Mouse (Mus musculus) stomach, embryonic 14.5 days (tissue): ENCODE results near the gene Pdzrn3. TPM values are rescaled to one million over a fixed set of nuclear protein-coding genes. Genes with fewer than 3 reads are reported as not detected.
A peak's percentile ranks its signal among the peaks of the same experiment; 100 is the strongest.

Experiments
- ATAC-seq: fragments of 200-750 bp; cut with Nextera tagmentation; 2 replicates; pipeline ENCODE4 v1.8.0; 2017; ENCODE audit warnings: low read depth, moderate TSS enrichment; ENCODE audit not compliant: insufficient number of reproducible peaks, insufficient read depth, low FRiP score
- H3K27ac ChIP-seq: fragments of 300-500 bp; sonication (generic); 2 replicates; pipeline ENCODE4 v1.5.1; 2014; ENCODE audit warnings: mild to moderate bottlenecking, low read length, moderate library complexity, mixed read lengths
- H3K27me3 ChIP-seq: fragments of 300-500 bp; sonication (generic); 2 replicates; pipeline ENCODE4 v1.6.1; 2014; ENCODE audit warnings: low read length, control low read depth, mixed read lengths; ENCODE audit not compliant: control insufficient read depth, insufficient read depth
- H3K36me3 ChIP-seq: fragments of 300-500 bp; sonication (generic); 2 replicates; pipeline ENCODE4 v1.6.1; 2014; ENCODE audit warnings: mild to moderate bottlenecking, control low read depth, low read length, moderate library complexity, mixed read lengths; ENCODE audit not compliant: control insufficient read depth, insufficient read depth
- H3K4me1 ChIP-seq: fragments of 300-500 bp; sonication (generic); 2 replicates; pipeline ENCODE4 v1.6.1; 2014; ENCODE audit warnings: low read length, control low read depth, mixed read lengths; ENCODE audit not compliant: control insufficient read depth, insufficient read depth
- H3K4me2 ChIP-seq: fragments of 300-500 bp; sonication (generic); replicated peaks from 2 replicates; pipeline ENCODE4 v1.6.1; 2014; ENCODE audit warnings: low read depth, low read length, control low read depth
- H3K4me3 ChIP-seq: fragments of 300-500 bp; sonication (generic); 2 replicates; pipeline ENCODE4 v1.5.1; 2014; ENCODE audit warnings: low read depth, low read length, control low read depth
- H3K9ac ChIP-seq: fragments of 300-500 bp; sonication (generic); replicated peaks from 2 replicates; pipeline ENCODE4 v1.6.1; 2014; ENCODE audit warnings: low read depth, mild to moderate bottlenecking, control low read depth, low read length, moderate library complexity, mixed read lengths
- H3K9me3 ChIP-seq: fragments of 300-500 bp; sonication (generic); 2 replicates; pipeline ENCODE4 v1.6.1; 2016; ENCODE audit warnings: low read depth, low read length, control low read depth; ENCODE audit not compliant: control insufficient read depth
- WGBS: fragments of 180-500 bp; shearing (Covaris S2); extraction: QIAGEN DNeasy Blood & Tissue Kit; methylation state at CpG from one replicate; pipeline ENCODE4 v1.1.7; 2014; 5-methylcytosine and 5-hydroxymethylcytosine counted together
- polyA plus RNA-seq: library from polyadenylated mRNA; unstranded; fragments of >200 nt; fragmentation: Nextera tagmentation; extraction: Ambion mirVana; gene quantifications from 2 replicates; pipeline ENCODE4 v1.2.1, GENCODE M21; 2014

The Pdzrn3 gene
- polyA plus RNA-seq, 1 experiment from 2014 or later: 18.3 TPM

DNA sequence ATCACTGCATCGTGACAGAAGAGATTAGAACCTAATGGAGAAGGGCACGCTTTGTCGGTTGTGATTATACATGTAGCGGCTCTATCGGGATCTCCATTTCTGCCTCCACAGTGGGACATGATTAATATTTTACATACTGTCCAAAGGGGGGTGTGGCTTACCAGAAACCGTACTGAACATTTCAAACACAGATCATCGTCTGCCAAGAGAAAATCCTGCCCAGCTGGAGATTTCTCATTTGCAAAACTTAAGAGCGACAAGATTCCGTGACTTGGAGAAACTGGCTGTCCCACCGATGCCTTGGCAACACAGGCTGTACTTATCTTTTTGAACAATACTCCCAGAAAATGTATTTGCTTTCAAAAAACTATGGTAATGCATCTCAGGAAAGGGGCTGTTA lies 25.1 kb downstream of the Pdzrn3 start:
- Histone ChIP-seq H3K4me1 (peaks cover 29% of the 10 kb centered on the region; the same call in 1 of the 2 replicates), H3K9ac (no peak overlapping the region), H3K9me3 (no peaks in the 10 kb centered on the region), H3K36me3 (no peaks in the 10 kb centered on the region), H3K4me3 (no peak overlapping the region), H3K27ac (peak overlapping the region; percentile 66; the same call in 1 of the 2 replicates), H3K4me2 (no peak overlapping the region), H3K27me3 (no peaks in the 10 kb centered on the region)
- ATAC-seq: no peak
- 36% methylated on average over 10 of the region's 10 CpGs for WGBS

DNA sequence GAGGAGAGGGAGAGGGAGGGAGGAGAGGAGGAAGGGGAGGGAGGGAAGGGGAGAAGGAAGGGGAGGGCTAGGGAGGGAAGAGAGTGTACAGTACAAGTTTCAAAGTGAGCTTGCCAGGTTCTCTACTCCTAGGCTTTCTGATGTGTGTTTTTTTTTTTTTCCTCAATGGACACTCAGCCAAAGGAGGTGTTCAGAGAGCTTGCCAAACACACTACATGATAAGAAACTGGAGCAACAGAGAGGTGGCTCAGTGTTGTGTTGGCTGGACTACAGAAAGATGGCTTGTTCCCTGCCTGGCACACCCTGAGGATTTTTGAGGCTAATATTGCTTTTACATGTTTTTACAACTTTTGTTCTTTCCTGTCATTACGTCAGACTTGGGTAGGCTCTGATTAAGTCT lies 26.6 kb downstream of the Pdzrn3 start:
- no peak overlapping the region for H3K4me3 ChIP-seq
- no peaks in the 10 kb centered on the region for H3K27me3 ChIP-seq
- 72% methylated on average over 1 of the region's 1 CpGs for WGBS
- no peaks in the 10 kb centered on the region for H3K9me3 ChIP-seq
- H3K36me3 ChIP-seq: no peaks in the 10 kb centered on the region
- no peak overlapping the region for H3K4me2 ChIP-seq
- peaks cover 29% of the 10 kb centered on the region; the same call in 1 of the 2 replicates for H3K4me1 ChIP-seq
- H3K27ac ChIP-seq: no peak overlapping the region; the same call in 1 of the 2 replicates
- H3K9ac ChIP-seq: no peak overlapping the region
- no peak for ATAC-seq

DNA sequence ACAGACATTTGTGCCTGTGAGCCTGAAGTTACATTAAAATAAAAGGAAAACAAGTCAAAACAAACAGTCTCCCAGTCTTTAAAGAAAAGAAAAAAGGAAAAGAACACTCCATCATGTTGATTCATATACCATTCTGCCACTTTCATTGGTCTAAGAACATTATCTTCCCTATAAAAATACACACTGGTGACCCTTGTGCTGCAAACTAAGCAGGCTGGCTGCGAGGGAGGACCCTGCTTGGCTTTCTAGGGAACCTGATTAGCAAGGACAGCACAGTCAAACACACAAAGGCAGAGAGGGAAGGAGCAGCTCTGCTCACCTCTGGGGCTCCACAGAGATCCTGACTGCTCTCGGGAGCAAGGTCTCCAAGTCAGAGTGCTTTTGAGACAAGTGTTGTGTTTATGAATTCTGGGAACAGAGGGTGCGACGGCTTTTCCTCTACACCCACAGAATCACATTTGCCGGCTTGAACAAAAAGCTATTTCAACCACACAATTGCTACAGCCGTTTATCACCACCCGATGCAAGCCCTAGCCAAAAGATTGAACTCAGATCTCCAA lies 27.2 kb downstream of the Pdzrn3 start:
- ATAC-seq: no peak
- Histone ChIP-seq H3K27ac (peak overlapping the region; percentile 41; the same call in 1 of the 2 replicates), H3K9ac (no peak overlapping the region), H3K27me3 (no peaks in the 10 kb centered on the region), H3K36me3 (no peaks in the 10 kb centered on the region), H3K4me3 (no peak overlapping the region), H3K4me1 (peaks cover 29% of the 10 kb centered on the region; the same call in 1 of the 2 replicates), H3K9me3 (no peaks in the 10 kb centered on the region), H3K4me2 (no peak overlapping the region)
- WGBS: 16% methylated on average over 7 of the region's 7 CpGs

DNA sequence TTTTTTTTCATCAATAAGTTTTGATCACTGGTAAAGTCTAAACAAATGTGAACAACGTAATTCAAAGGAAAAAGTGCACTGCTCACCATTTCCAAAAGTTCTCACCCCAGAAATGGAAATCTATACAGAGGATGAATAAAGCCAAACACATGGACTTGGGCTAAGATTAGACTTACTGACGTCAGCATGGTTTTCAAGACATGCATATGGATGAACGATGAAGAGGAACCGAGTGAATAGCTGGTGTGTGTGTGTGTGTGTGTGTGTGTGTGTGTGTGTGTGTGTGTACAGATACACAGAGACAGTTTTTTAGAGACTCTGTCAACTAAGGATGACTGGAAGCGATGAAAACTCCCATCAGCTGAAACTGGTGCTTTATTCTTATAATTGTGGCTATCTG lies 29.2 kb downstream of the Pdzrn3 start:
- WGBS: 65% methylated on average over 5 of the region's 5 CpGs

DNA sequence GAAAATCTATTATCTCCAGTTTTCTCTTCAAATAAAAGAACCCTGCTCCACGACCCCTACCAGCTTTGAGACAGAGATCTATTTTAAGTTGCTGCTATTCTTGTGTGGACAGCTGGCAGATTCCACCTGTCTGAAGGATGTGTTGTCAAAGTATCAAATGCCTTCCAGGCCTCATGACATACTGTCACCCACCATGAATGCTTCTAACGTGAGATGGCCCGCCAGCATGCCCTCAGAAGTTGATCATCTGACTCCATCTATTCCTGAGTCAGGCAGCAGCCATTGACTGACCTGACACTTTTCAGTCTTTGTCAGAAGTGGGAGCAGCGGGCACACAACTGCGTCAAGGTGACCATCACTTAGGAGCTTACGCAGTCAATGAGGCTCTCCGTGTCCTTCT lies 37.6 kb downstream of the Pdzrn3 start:
- H3K36me3 ChIP-seq: no peaks in the 10 kb centered on the region
- no peak overlapping the region for H3K4me3 ChIP-seq
- no peak overlapping the region for H3K4me2 ChIP-seq
- ATAC-seq: no peak
- no peaks in the 10 kb centered on the region for H3K9me3 ChIP-seq
- H3K27me3 ChIP-seq: no peaks in the 10 kb centered on the region
- H3K27ac ChIP-seq: no peak overlapping the region
- H3K9ac ChIP-seq: no peak overlapping the region
- WGBS: 87% methylated on average over 7 of the region's 7 CpGs
- H3K4me1 ChIP-seq: peaks cover 2% of the 10 kb centered on the region; the same call in 1 of the 2 replicates

More for the DNA sequence above, 29.2 kb downstream of the Pdzrn3 start:
- Histone ChIP-seq H3K9me3 (no peaks in the 10 kb centered on the region), H3K27me3 (no peaks in the 10 kb centered on the region), H3K4me1 (peaks cover 17% of the 10 kb centered on the region; the same call in 1 of the 2 replicates), H3K4me3 (no peak overlapping the region), H3K36me3 (no peaks in the 10 kb centered on the region), H3K27ac (no peak overlapping the region), H3K9ac (no peak overlapping the region), H3K4me2 (no peak overlapping the region)
- no peak for ATAC-seq

DNA sequence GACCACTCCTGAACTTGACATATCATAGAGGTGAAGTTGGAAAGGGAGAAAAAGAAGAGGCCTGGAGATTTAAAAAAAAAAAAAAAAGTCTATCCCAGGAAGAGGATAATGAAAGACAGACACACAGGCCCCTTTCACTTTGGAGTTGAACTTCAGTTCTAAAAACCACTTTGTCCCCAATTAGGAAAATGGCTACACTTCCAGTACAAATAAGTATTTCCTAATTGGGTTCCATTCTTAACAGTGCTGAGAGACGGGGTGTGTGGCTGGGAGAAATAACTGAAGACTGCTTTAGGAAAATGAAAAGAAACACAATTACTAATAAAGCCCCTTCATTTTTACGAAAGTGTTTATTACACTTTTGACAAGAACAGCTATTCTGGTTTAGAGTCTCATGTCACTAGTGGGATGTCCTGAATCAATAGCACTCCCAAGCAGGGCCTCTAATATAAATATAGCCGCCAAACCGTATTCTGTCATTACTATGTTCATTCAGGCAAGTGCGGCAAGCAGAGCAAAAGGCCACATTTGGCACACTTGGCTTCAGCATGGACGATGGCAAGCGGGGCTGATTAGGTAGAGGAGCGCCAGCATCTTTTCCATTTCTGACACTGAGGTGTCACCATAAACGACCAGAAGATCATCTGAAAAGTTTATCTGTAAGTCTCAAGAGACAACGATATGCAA lies 39.7 kb downstream of the Pdzrn3 start:
- no peaks in the 10 kb centered on the region for H3K36me3 ChIP-seq
- no peak overlapping the region for H3K4me2 ChIP-seq
- no peak for ATAC-seq
- H3K9me3 ChIP-seq: no peaks in the 10 kb centered on the region
- H3K4me1 ChIP-seq: peaks cover 15% of the 10 kb centered on the region
- H3K9ac ChIP-seq: no peak overlapping the region
- H3K4me3 ChIP-seq: no peak overlapping the region
- WGBS: 67% methylated on average over 10 of the region's 10 CpGs
- H3K27ac ChIP-seq: no peak overlapping the region
- no peaks in the 10 kb centered on the region for H3K27me3 ChIP-seq

DNA sequence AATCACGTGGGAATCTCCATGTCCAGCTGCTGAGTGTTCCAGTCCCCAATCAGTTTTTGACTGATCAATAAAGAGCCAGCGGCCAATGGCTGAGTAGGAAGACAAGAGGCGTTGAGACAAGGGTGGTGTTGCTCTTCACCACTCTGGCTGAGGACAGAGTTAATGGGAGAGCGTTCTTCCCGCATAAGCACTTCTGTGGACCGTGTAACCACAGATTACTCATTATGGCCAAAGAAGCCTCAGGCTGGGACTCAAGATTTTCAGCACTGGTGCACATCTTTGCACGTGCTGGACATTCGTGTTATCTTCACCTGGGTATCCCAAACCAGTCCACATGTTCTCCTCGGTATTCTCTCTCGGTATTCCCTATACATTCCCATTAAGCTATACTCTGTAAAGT lies 41.0 kb downstream of the Pdzrn3 start:
- Histone ChIP-seq H3K36me3 (no peaks in the 10 kb centered on the region), H3K27ac (no peak overlapping the region), H3K4me2 (no peak overlapping the region), H3K4me3 (no peak overlapping the region), H3K9me3 (no peaks in the 10 kb centered on the region), H3K27me3 (no peaks in the 10 kb centered on the region), H3K4me1 (peaks cover 24% of the 10 kb centered on the region), H3K9ac (no peak overlapping the region)
- ATAC-seq: no peak
- 88% methylated on average over 10 of the region's 10 CpGs for WGBS

DNA sequence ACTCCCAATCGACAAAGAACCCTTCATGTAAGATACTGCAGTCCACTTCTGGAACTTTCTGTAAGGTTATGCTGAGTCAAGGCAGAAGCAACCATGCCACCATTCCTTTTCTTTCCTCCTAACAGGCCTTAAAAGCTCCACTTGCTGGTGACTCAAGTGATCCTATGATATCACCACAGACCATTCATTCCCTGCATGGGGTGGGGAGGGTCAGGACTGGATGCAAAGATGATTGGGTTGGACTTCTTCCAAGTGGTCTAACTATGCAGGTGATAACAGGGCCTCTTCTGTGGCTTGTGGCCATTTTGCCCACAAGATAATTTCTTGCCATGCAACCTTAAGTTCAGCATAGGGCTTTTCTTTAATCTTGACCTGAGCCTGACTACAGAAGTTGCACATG lies 42.0 kb downstream of the Pdzrn3 start:
- Histone ChIP-seq H3K36me3 (no peaks in the 10 kb centered on the region), H3K4me2 (no peak overlapping the region), H3K4me3 (no peak overlapping the region), H3K9ac (no peak overlapping the region), H3K27ac (no peak overlapping the region), H3K9me3 (no peaks in the 10 kb centered on the region), H3K27me3 (no peaks in the 10 kb centered on the region), H3K4me1 (peaks cover 32% of the 10 kb centered on the region)
- ATAC-seq: no peak
- 94% methylated on average over 1 of the region's 1 CpGs for WGBS
